Mouse (Mus musculus) heart, embryonic 14.5 days (tissue): ENCODE results near the gene Kras. TPM values are rescaled to one million over a fixed set of nuclear protein-coding genes. Genes with fewer than 3 reads are reported as not detected.

Experiments
- ATAC-seq: fragments of 200-750 bp; cut with Nextera tagmentation; 2 replicates; pipeline ENCODE4 v1.8.0; 2017; ENCODE audit warnings: low read depth, moderate TSS enrichment; ENCODE audit not compliant: insufficient number of reproducible peaks, insufficient read depth, low FRiP score
- H3K27ac ChIP-seq, 2 experiments: fragments of 200-500 bp in 1 of 2; fragments of 300-500 bp in 1 of 2; sonication (generic) in 1 of 2; replicated peaks in 1 of 2; 2 replicates each; pipeline ENCODE4 v1.5.1; 2012 to 2014; ENCODE audit warnings: low read depth in 2 of 2, low read length in 2 of 2, control low read depth in 1 of 2, mild to moderate bottlenecking in 1 of 2, mixed read lengths in 1 of 2; ENCODE audit not compliant: control insufficient read depth in 1 of 2, insufficient read depth in 1 of 2
- H3K27me3 ChIP-seq: fragments of 300-500 bp; sonication (generic); 2 replicates; pipeline ENCODE4 v1.6.1; 2014; ENCODE audit warnings: mild to moderate bottlenecking, low read length, control low read depth; ENCODE audit not compliant: control insufficient read depth, insufficient read depth
- H3K36me3 ChIP-seq: fragments of 300-500 bp; sonication (generic); 2 replicates; pipeline ENCODE4 v1.6.1; 2014; ENCODE audit warnings: mild to moderate bottlenecking, control low read depth, low read length, mixed read lengths; ENCODE audit not compliant: control insufficient read depth, insufficient read depth
- H3K4me1 ChIP-seq, 2 experiments: fragments of 200-500 bp in 1 of 2; fragments of 300-500 bp in 1 of 2; sonication (generic) in 1 of 2; 2 replicates each; pipeline ENCODE4 v1.6.1; 2012 to 2014; ENCODE audit warnings: low read length in 2 of 2, control low read depth in 1 of 2, mixed read lengths in 1 of 2; ENCODE audit not compliant: control insufficient read depth in 2 of 2, insufficient read depth in 2 of 2
- H3K4me2 ChIP-seq: fragments of 300-500 bp; sonication (generic); 2 replicates; pipeline ENCODE4 v1.6.1; 2014; ENCODE audit warnings: mild to moderate bottlenecking, low read length
- H3K4me3 ChIP-seq, 2 experiments: fragments of 200-500 bp in 1 of 2; fragments of 300-500 bp in 1 of 2; sonication (generic) in 1 of 2; 2 replicates each; pipeline ENCODE4 v1.5.1; 2012 to 2014; ENCODE audit warnings: low read length in 2 of 2, mild to moderate bottlenecking in 2 of 2, control low read depth in 1 of 2, low read depth in 1 of 2, moderate library complexity in 1 of 2; ENCODE audit not compliant: control insufficient read depth in 1 of 2, insufficient read depth in 1 of 2
- H3K9ac ChIP-seq: fragments of 300-500 bp; sonication (generic); 2 replicates; pipeline ENCODE4 v1.6.1; 2014; ENCODE audit warnings: mild to moderate bottlenecking, low read length
- H3K9me3 ChIP-seq: fragments of 300-500 bp; sonication (generic); 2 replicates; pipeline ENCODE4 v1.6.1; 2016; ENCODE audit warnings: low read length, control low read depth; ENCODE audit not compliant: control insufficient read depth
- WGBS: fragments of 180-500 bp; shearing (Covaris S2); extraction: QIAGEN DNeasy Blood & Tissue Kit; methylation state at CpG from one replicate; pipeline ENCODE4 v1.1.7; 2014; 5-methylcytosine and 5-hydroxymethylcytosine counted together
- polyA plus RNA-seq: library from polyadenylated mRNA; unstranded; fragments of >200 nt; fragmentation: Nextera tagmentation; extraction: Ambion mirVana; gene quantifications from 2 replicates; pipeline ENCODE4 v1.2.1, GENCODE M21; 2014

The Kras gene
- polyA plus RNA-seq, 1 experiment from 2014 or later = 46.3 TPM

GRCm38 (mm10) chr6:145267692-145268091 lies 17.7 kb upstream of the Kras start:
- no peak overlapping the region for H3K9ac ChIP-seq
- H3K27ac ChIP-seq = no peak overlapping the region
- H3K4me1 ChIP-seq = peaks cover 0 to 2% of the 10 kb centered on the region in 2 experiments; a peak in 2 of 4 replicates
- peaks cover 53% of the 10 kb centered on the region for H3K27me3 ChIP-seq
- no peaks in the 10 kb centered on the region for H3K9me3 ChIP-seq
- WGBS = 59% methylated on average over 6 of the region's 6 CpGs
- no peaks in the 10 kb centered on the region for H3K36me3 ChIP-seq
- no peak overlapping the region for H3K4me3 ChIP-seq
- H3K4me2 ChIP-seq = no peak overlapping the region
- no peak for ATAC-seq

GRCm38 (mm10) chr6:145262314-145262713 lies 12.3 kb upstream of the Kras start:
- no peaks in the 10 kb centered on the region for H3K36me3 ChIP-seq
- H3K27me3 ChIP-seq = peaks cover 47% of the 10 kb centered on the region
- H3K4me1 ChIP-seq = no peaks in the 10 kb centered on the region
- ATAC-seq = no peak
- H3K27ac ChIP-seq = no peak overlapping the region
- H3K4me2 ChIP-seq = no peak overlapping the region
- no peak overlapping the region for H3K4me3 ChIP-seq
- H3K9ac ChIP-seq = no peak overlapping the region
- 85% methylated on average over 7 of the region's 7 CpGs for WGBS
- no peaks in the 10 kb centered on the region for H3K9me3 ChIP-seq

DNA sequence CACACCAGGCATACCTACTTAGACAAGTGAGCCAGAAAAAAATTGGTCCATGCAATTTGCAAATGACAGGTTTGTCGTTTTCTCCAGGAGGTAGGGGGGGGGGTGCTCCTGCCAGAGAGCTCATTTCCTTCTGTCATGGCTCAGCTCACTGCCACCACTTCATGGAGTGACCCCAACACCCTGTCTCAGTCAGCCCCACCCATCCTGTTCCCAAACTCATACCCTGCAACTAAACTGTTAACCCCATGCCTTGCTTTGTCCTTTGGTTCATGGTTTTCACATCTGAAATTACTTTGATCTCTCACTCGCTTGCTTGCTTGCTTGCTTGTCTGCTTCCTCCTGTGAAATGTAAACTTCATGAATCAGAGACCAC lies 6.6 kb upstream of the Kras start:
- Histone ChIP-seq H3K36me3 (no peaks in the 10 kb centered on the region), H3K9ac (no peak overlapping the region), H3K4me1 (no peaks in the 10 kb centered on the region), H3K4me2 (no peak overlapping the region), H3K4me3 (no peak overlapping the region), H3K27me3 (peaks cover 53% of the 10 kb centered on the region), H3K9me3 (no peaks in the 10 kb centered on the region), H3K27ac (no peak overlapping the region)
- no peak for ATAC-seq
- 46% methylated on average over 2 of the region's 2 CpGs for WGBS

DNA sequence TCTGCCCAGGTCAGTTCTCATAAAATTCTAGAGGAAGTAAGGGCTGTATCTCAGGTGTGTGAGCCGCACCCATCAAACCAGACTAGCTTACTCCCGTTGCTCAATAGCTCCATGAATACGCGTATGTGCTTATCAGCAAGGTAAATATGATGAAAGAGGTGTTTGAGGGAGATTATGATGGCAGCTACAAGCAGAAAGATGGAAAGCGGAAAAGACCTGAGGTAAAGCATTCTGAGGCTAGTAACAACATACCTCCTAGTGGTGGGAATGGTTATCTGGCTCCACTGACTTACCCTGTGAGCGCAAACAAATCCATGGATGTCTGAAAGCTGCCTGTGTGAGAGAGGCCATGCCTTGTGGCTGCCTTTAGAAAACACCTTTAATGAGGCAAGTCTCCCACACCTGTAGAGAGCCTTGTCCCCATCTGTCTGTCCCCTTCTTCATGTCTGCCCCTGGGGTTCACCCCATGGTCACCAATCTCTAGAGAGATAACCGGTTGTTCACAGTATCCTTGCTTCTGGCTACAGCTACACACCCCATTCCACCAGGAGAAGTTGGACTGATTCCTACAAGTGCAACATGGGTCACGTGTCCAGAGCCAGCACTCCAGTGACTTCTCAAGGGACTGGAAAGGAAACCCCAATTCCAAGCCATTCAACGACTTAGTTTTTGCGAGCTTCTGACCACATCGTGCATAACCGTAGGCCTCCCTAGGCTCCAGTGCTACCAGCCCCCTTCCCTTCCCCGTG lies 6.1 kb upstream of the Kras start:
- H3K4me2 ChIP-seq = no peak overlapping the region
- WGBS = 63% methylated on average over 13 of the region's 13 CpGs
- H3K9ac ChIP-seq = no peak overlapping the region
- H3K36me3 ChIP-seq = no peaks in the 10 kb centered on the region
- ATAC-seq = no peak
- H3K27me3 ChIP-seq = peaks cover 58% of the 10 kb centered on the region
- H3K27ac ChIP-seq = no peak overlapping the region
- no peak overlapping the region for H3K4me3 ChIP-seq
- no peaks in the 10 kb centered on the region for H3K4me1 ChIP-seq
- H3K9me3 ChIP-seq = no peaks in the 10 kb centered on the region

- Histone ChIP-seq H3K27me3 (peaks cover 29% of the 10 kb centered on the region), H3K27ac (peak overlapping the region in 1 of 2 experiments; percentile 82; a peak in 1 of 4 replicates), H3K36me3 (peaks cover 6% of the 10 kb centered on the region; the same call in 1 of the 2 replicates), H3K4me1 (peaks cover 0 to 11% of the 10 kb centered on the region in 2 experiments; a peak in 3 of 4 replicates), H3K4me3 (peak overlapping the region; percentile 67 to 92), H3K4me2 (peak overlapping the region; percentile 91), H3K9me3 (no peaks in the 10 kb centered on the region), H3K9ac (peak overlapping the region; percentile 93)
- no peak for ATAC-seq
- 11% methylated on average over 16 of the region's 16 CpGs for WGBS
These were observed 781 bp upstream of the Kras start for GRCm38 (mm10) chr6:145250820-145251219.

DNA sequence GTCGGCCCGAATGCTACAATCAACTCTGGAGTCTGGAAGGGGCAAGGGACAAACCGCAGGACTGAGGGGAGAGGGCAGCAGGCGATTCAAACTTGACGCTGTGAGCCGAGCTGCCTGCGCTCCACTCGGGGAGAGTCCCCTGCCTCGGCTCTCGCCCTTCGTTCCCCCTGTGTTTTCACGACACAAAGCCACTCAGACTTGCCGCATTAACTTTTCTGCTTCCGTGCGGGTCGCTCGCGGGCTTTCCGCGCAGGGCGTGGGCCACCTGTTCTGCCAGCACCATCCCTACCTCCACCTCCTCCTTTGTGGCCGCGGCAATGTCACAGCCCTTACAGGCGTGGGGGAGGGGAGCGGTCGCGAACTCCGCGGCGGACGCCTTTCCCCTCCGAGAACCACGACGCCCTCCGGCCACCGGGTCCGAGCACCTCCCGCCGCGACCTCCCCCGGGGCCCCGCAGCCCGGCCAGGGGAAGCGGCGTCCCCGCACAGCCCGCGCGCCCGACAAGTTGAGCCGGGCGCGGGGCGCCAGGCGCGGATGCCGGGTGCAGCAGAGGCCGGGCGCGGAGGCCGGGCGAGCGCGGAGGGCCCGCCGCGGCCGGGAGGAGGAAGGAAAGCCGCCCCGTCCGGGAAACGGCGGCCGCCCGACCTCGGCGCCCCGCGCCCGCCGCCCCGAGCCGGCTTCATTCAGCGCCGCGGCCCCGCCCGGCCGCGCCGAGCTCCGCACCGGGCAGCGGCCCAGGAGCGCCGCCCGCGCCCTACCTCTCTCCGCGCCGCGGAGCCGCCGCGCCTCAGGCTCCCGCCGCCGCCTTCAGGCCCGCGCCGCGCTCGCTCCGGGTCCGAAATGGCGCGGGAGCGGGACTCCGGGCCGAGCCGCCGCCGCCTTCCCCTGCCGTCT lies 501 bp downstream of the Kras start:
- peak overlapping the region; percentile 22 to 82; a peak in 3 of 4 replicates for H3K27ac ChIP-seq
- H3K9ac ChIP-seq = peak overlapping the region; percentile 93
- peaks cover 23% of the 10 kb centered on the region for H3K27me3 ChIP-seq
- peak overlapping the region; percentile 67 to 92 for H3K4me3 ChIP-seq
- peak overlapping the region; percentile 91 for H3K4me2 ChIP-seq
- peak; percentile 44 for ATAC-seq
- peaks cover 10% of the 10 kb centered on the region for H3K36me3 ChIP-seq
- H3K4me1 ChIP-seq = peaks cover 0 to 11% of the 10 kb centered on the region in 2 experiments; a peak in 3 of 4 replicates
- WGBS = under 1% methylated on average over 94 of the region's 124 CpGs
- no peaks in the 10 kb centered on the region for H3K9me3 ChIP-seq

DNA sequence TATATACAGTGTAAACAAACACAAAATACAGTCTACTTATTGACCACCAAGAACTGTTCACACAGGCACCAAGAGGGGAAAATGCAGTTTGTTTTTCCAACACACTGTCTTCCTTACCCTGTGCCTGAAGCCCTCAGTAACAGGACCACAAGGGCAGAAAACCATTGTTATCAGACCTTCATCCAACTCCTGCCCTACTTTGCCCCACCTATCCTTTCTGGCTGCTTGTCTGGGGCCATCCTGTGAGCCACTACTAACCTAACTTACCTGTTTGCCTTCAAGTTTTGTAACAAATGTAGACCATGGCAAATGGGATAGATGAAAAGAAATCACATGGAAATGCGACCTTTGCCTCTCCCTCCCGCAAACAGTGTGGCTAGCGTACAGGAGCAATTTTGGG lies 2.2 kb downstream of the Kras start:
- peaks cover 21% of the 10 kb centered on the region for H3K36me3 ChIP-seq
- H3K9me3 ChIP-seq = no peaks in the 10 kb centered on the region
- H3K4me1 ChIP-seq = peaks cover 0 to 11% of the 10 kb centered on the region in 2 experiments; a peak in 3 of 4 replicates
- peak overlapping the region; percentile 91 for H3K4me2 ChIP-seq
- no peak overlapping the region for H3K4me3 ChIP-seq
- H3K9ac ChIP-seq = no peak overlapping the region
- H3K27me3 ChIP-seq = peaks cover 11% of the 10 kb centered on the region
- 83% methylated on average over 3 of the region's 3 CpGs for WGBS
- H3K27ac ChIP-seq = no peak overlapping the region
- no peak for ATAC-seq
